Mouse (Mus musculus) neural tube, embryonic 12.5 days (tissue): ENCODE measurements around the gene Inip. TPM values are rescaled to one million over a fixed set of nuclear protein-coding genes. Genes with fewer than 3 reads are reported as not detected.
"Not testable (repeated sequence)": the region's sequence is repeated elsewhere in the genome, so short reads cannot be mapped to it uniquely, and the experiment has no call there.

Source experiments
- ATAC-seq: fragments of 200-750 bp; cut with Nextera tagmentation; 2 replicates; pipeline ENCODE4 v1.8.0; 2017; ENCODE audit warnings: low read depth, mild to moderate bottlenecking, moderate TSS enrichment, moderate library complexity; ENCODE audit not compliant: low FRiP score
- H3K27ac ChIP-seq: fragments of 300-500 bp; sonication (generic); 2 replicates; pipeline ENCODE4 v1.5.1; 2016
- H3K27me3 ChIP-seq: fragments of 300-500 bp; sonication (generic); replicated peaks from 2 replicates; pipeline ENCODE4 v1.6.1; 2016; ENCODE audit warnings: mild to moderate bottlenecking
- H3K36me3 ChIP-seq: fragments of 300-500 bp; sonication (generic); 2 replicates; pipeline ENCODE4 v1.6.1; 2016; ENCODE audit warnings: mild to moderate bottlenecking
- H3K4me1 ChIP-seq: fragments of 300-500 bp; sonication (generic); 2 replicates; pipeline ENCODE4 v1.6.1; 2016
- H3K4me2 ChIP-seq: fragments of 300-500 bp; sonication (generic); replicated peaks from 2 replicates; pipeline ENCODE4 v1.6.1; 2016; ENCODE audit warnings: mild to moderate bottlenecking
- H3K4me3 ChIP-seq: fragments of 300-500 bp; sonication (generic); 2 replicates; pipeline ENCODE4 v1.5.1; 2016
- H3K9ac ChIP-seq: fragments of 300-500 bp; sonication (generic); 2 replicates; pipeline ENCODE4 v1.6.1; 2016; ENCODE audit warnings: mild to moderate bottlenecking
- H3K9me3 ChIP-seq: fragments of 300-500 bp; sonication (generic); 2 replicates; pipeline ENCODE4 v1.6.1; 2016; ENCODE audit warnings: mild to moderate bottlenecking
- WGBS: fragments of 180-500 bp; shearing (Covaris S2); methylation state at CpG from one replicate; pipeline ENCODE4 v1.1.7; 2016; 5-methylcytosine and 5-hydroxymethylcytosine counted together
- polyA plus RNA-seq: library from polyadenylated mRNA; unstranded; fragments of >200 nt; fragmentation: Nextera tagmentation; extraction: Ambion mirVana; gene quantifications from 2 replicates; pipeline ENCODE4 v1.2.1, GENCODE M21; 2016

Gene Inip
- polyA plus RNA-seq, 1 experiment from 2014 or later: 87.2 TPM

GRCm38 (mm10) chr4:59805968-59806878, 4.8 kb upstream of the Inip start:
- Histone ChIP-seq H3K4me3 (peak overlapping the region; percentile 84), H3K9ac (peak overlapping the region; percentile 72), H3K27ac (peak overlapping the region; percentile 79), H3K36me3 (no peaks in the 10 kb centered on the region), H3K27me3 (no peaks in the 10 kb centered on the region), H3K9me3 (no peaks in the 10 kb centered on the region), H3K4me2 (peak overlapping the region; percentile 90), H3K4me1 (peaks cover 12% of the 10 kb centered on the region; the same call in 1 of the 2 replicates)
- under 1% methylated on average over 52 of the region's 58 CpGs for WGBS
- peak; percentile 79 for ATAC-seq

GRCm38 (mm10) chr4:59805181-59805967, 4.0 kb upstream of the Inip start, which contains the start of gene Snx30:
Gene Snx30, plus strand, starts transcription at chr4:59805840.
- 2% methylated on average over 45 of the region's 45 CpGs for WGBS
- Histone ChIP-seq H3K27me3 (no peaks in the 10 kb centered on the region), H3K27ac (peak within 1 kb of the TSS; percentile 79), H3K4me1 (peaks cover 12% of the 10 kb centered on the region; the same call in 1 of the 2 replicates), H3K4me2 (peak within 1 kb of the TSS; percentile 90), H3K9me3 (no peaks in the 10 kb centered on the region), H3K9ac (peak within 1 kb of the TSS; percentile 72), H3K4me3 (peak within 1 kb of the TSS; percentile 84), H3K36me3 (no peaks in the 10 kb centered on the region)
- ATAC-seq: peak; percentile 93

- 63% methylated on average over 1 of the region's 1 CpGs for WGBS
Measured at GRCm38 (mm10) chr4:59804754-59805153, 3.4 kb upstream of the Inip start.

GRCm38 (mm10) chr4:59803358-59803757, 2.0 kb upstream of the Inip start:
- no peaks in the 10 kb centered on the region for H3K36me3 ChIP-seq
- 77% methylated on average over 5 of the region's 5 CpGs for WGBS
- H3K27me3 ChIP-seq: no peaks in the 10 kb centered on the region
- no peaks in the 10 kb centered on the region for H3K9me3 ChIP-seq
- ATAC-seq: no peak
- H3K27ac ChIP-seq: no peak overlapping the region
- H3K4me3 ChIP-seq: no peak overlapping the region
- H3K4me1 ChIP-seq: peaks cover 12% of the 10 kb centered on the region; the same call in 1 of the 2 replicates
- H3K9ac ChIP-seq: no peak overlapping the region
- no peak overlapping the region for H3K4me2 ChIP-seq

More at GRCm38 (mm10) chr4:59804754-59805153, 3.4 kb upstream of the Inip start:
- H3K4me2 ChIP-seq: peak overlapping the region; percentile 90
- no peak overlapping the region for H3K9ac ChIP-seq
- no peak overlapping the region for H3K27ac ChIP-seq
- no peaks in the 10 kb centered on the region for H3K27me3 ChIP-seq
- no peak for ATAC-seq
- H3K36me3 ChIP-seq: no peaks in the 10 kb centered on the region
- no peak overlapping the region for H3K4me3 ChIP-seq
- no peaks in the 10 kb centered on the region for H3K9me3 ChIP-seq
- peaks cover 12% of the 10 kb centered on the region; the same call in 1 of the 2 replicates for H3K4me1 ChIP-seq

DNA sequence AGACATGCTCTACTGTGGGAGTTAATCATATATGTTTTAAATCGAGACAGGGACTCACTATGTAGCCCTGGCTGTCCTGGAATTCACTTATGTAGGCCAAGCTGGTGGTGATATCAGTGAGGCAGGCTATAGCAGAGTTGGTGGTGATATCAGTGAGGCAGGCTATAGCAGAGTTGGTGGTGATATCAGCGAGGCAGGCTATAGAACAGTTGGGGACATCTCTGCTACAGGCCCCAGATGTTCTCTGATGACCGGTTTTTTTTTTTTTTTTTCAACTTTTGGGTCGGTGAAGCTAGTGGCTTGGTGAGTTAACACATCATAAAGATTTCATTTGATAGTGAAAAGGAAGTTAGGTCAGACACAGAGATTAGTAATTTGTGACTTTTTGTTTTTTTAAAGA, 1.4 kb upstream of the Inip start:
- ATAC-seq: no peak
- whole genome bisulfite sequencing: 69% methylated on average over 4 of the region's 4 CpGs
- Histone ChIP-seq H3K36me3 (no peaks in the 10 kb centered on the region), H3K4me2 (no peak overlapping the region), H3K27ac (no peak overlapping the region), H3K27me3 (no peaks in the 10 kb centered on the region), H3K9me3 (no peaks in the 10 kb centered on the region), H3K4me1 (peaks cover 9% of the 10 kb centered on the region; the same call in 1 of the 2 replicates), H3K9ac (no peak overlapping the region), H3K4me3 (no peak overlapping the region)

- ATAC-seq: no peak
- Histone ChIP-seq H3K27ac (no peak overlapping the region), H3K4me2 (no peak overlapping the region), H3K9ac (no peak overlapping the region), H3K36me3 (no peaks in the 10 kb centered on the region), H3K9me3 (no peaks in the 10 kb centered on the region), H3K4me3 (no peak overlapping the region), H3K27me3 (no peaks in the 10 kb centered on the region), H3K4me1 (0 out of 2 replicates have a peak, but pooled peaks cover 5% of the 10 kb centered on the region)
- WGBS: 82% methylated on average over 6 of the region's 6 CpGs
Measured at GRCm38 (mm10) chr4:59802107-59802506, 718 bp upstream of the Inip start.

GRCm38 (mm10) chr4:59800181-59800580, 1.2 kb downstream of the Inip start:
- Histone ChIP-seq H3K4me3 (no peak overlapping the region), H3K9me3 (no peaks in the 10 kb centered on the region), H3K27ac (no peak overlapping the region), H3K9ac (no peak overlapping the region), H3K36me3 (no peaks in the 10 kb centered on the region), H3K4me2 (no peak overlapping the region), H3K27me3 (no peaks in the 10 kb centered on the region), H3K4me1 (no peaks in the 10 kb centered on the region)
- no peak for ATAC-seq
- WGBS: 88% methylated on average over 5 of the region's 5 CpGs

- H3K4me1 ChIP-seq: no peaks in the 10 kb centered on the region
- H3K4me2 ChIP-seq: no peak overlapping the region
- H3K4me3 ChIP-seq: no peak overlapping the region
- ATAC-seq: no peak
- no peak overlapping the region for H3K27ac ChIP-seq
- no peaks in the 10 kb centered on the region for H3K9me3 ChIP-seq
- 88% methylated on average over 2 of the region's 2 CpGs for WGBS
- no peak overlapping the region for H3K9ac ChIP-seq
- H3K36me3 ChIP-seq: no peaks in the 10 kb centered on the region
- no peaks in the 10 kb centered on the region for H3K27me3 ChIP-seq
Measured at GRCm38 (mm10) chr4:59795788-59796455, 5.5 kb downstream of the Inip start.

GRCm38 (mm10) chr4:59794116-59794515, 7.3 kb downstream of the Inip start:
- Histone ChIP-seq H3K4me2 (no peak overlapping the region), H3K9ac (no peak overlapping the region), H3K9me3 (no peaks in the 10 kb centered on the region), H3K36me3 (no peaks in the 10 kb centered on the region), H3K27ac (no peak overlapping the region), H3K4me3 (no peak overlapping the region), H3K4me1 (no peaks in the 10 kb centered on the region), H3K27me3 (no peaks in the 10 kb centered on the region)
- WGBS: 72% methylated on average over 2 of the region's 2 CpGs
- ATAC-seq: no peak

DNA sequence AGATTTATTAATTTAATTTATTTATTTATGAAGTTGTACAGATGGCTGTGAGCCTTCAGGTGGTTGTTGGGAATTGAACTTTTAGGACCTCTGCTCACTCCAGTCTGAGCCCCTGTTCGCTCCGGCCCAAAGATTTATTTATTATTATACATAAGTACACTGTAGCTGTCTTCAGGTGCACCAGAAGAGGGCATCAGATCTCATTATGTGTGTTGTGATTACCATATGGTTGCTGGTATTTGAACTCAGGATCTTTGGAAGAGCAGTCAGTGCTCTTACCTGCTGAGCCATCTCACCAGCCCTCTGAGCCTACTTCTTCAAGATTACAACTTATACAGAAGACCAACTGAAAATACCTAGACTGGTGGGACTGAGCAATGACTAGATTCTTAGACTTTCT, 7.8 kb downstream of the Inip start:
- not testable (repeated sequence) for H3K4me1 ChIP-seq, H3K4me3 ChIP-seq, H3K36me3 ChIP-seq, H3K4me2 ChIP-seq, H3K9ac ChIP-seq, H3K27ac ChIP-seq, ATAC-seq, H3K9me3 ChIP-seq, H3K27me3 ChIP-seq
- WGBS: 92% methylated on average over 2 of the region's 2 CpGs

DNA sequence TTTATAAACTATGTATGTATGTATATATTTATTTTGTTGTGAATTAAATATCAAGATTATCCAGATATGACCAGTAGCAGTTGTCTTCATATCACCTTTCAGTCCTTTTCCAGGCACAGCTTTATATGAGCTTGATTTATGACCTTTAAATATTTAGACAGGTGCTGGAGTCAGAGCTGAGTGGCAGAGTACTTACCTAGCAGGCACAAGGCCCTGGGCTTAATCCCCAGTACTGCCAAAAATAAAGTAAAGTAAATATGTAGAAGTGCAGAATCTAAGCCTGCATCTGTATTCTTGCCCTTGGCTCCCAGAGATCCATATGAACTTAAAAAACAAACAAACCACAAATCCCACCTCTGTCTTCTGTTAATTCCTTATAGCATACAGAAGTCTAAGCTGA, 12.4 kb downstream of the Inip start:
- ATAC-seq: no peak
- Histone ChIP-seq H3K9ac (no peak overlapping the region), H3K4me3 (no peak overlapping the region), H3K27me3 (no peaks in the 10 kb centered on the region), H3K9me3 (no peaks in the 10 kb centered on the region), H3K36me3 (no peaks in the 10 kb centered on the region), H3K4me1 (no peaks in the 10 kb centered on the region), H3K27ac (no peak overlapping the region), H3K4me2 (no peak overlapping the region)

GRCm38 (mm10) chr4:59787126-59787525, 14.3 kb downstream of the Inip start:
- Histone ChIP-seq H3K4me1 (peaks cover 6% of the 10 kb centered on the region), H3K27ac (no peak overlapping the region), H3K4me3 (no peak overlapping the region), H3K27me3 (no peaks in the 10 kb centered on the region), H3K9me3 (no peaks in the 10 kb centered on the region), H3K4me2 (no peak overlapping the region), H3K9ac (no peak overlapping the region), H3K36me3 (no peaks in the 10 kb centered on the region)
- no peak for ATAC-seq
- WGBS: 71% methylated on average over 6 of the region's 6 CpGs
